Mouse (Mus musculus): ENCODE results near the gene Hjurp. TPM values are rescaled to one million over a fixed set of nuclear protein-coding genes. Genes with fewer than 3 reads are reported as not detected.
A peak's percentile ranks its signal among the peaks of the same experiment; 100 is the strongest.

The Hjurp gene
- total RNA-seq, 1 experiment from 2014 or later: 205 TPM

- ATAC-seq (replicated peaks; ENCODE audit: low read depth, poor library complexity, severe bottlenecking): peak; percentile 10; the same call in 1 of the 2 replicates
Measured at GRCm38 (mm10) chr1:88248658-88249057, 28.8 kb downstream of the Hjurp start.

DNA sequence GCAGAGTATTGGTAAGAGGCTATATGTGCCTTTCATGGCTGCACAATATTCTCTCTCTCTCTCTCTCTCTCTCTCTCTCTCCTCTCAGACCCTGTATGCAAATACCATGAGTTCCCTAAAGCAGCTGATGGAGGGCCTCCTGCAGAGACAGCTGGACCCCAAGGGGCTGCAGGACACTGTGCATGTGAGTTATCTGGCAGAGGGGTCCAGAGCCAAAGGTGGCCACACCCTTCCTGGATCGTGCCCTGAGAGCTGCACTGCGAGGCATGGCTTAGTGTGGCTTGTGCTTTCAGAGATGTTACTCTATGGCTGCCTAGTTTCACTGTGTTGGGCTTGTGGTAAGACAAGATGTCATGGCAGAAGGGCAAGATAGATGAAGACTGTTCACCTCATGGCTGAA is 29.8 kb downstream of the Hjurp start:
- no peak for ATAC-seq (replicated peaks; ENCODE audit: low read depth, poor library complexity, severe bottlenecking)

GRCm38 (mm10) chr1:88246386-88246785 is 31.0 kb downstream of the Hjurp start:
- ATAC-seq (replicated peaks; ENCODE audit: low read depth, poor library complexity, severe bottlenecking): no peak

DNA sequence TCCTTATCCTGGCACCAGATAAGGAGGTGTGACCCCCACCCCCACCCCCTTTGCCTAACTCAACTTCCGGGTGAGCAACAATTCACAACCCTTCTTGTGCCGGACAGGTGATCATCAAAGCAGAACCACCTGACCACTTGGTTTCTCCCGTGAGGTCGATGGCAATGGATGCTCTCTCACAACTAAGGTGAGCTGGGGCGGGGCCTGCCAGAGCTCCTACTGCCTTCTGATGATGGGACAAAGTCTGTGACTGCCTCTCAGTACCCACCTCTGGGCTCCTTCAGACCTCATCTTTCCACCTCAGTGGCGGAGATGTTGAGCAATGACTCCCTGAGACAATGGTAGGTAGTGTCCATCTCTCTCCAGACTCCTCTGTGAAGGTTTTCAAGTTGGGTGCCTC is 31.6 kb downstream of the Hjurp start:
- no peak for ATAC-seq (replicated peaks; ENCODE audit: low read depth, poor library complexity, severe bottlenecking)

DNA sequence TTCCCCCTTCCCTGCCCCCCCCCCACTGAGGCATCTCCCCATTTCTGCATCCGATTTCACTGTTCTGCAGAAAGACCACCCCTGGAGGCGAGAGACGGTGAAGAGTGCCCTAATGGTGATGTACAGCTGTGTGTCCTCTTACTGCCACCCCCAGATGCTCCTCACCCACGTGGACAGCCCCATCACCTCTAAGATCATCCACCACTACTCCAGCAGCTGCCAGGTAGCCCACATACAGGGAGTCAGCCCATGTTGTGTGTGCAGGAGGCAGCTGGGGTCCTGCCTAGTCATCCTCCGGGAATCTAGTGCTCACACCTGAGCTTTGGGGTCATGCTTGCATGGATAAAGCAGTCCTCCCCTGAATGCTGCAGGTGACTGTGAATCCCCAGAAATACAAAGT is 33.6 kb downstream of the Hjurp start:
- ATAC-seq (replicated peaks; ENCODE audit: low read depth, poor library complexity, severe bottlenecking): no peak

GRCm38 (mm10) chr1:88240579-88240978 is 36.9 kb downstream of the Hjurp start:
- no peak for ATAC-seq (replicated peaks; ENCODE audit: low read depth, poor library complexity, severe bottlenecking)

DNA sequence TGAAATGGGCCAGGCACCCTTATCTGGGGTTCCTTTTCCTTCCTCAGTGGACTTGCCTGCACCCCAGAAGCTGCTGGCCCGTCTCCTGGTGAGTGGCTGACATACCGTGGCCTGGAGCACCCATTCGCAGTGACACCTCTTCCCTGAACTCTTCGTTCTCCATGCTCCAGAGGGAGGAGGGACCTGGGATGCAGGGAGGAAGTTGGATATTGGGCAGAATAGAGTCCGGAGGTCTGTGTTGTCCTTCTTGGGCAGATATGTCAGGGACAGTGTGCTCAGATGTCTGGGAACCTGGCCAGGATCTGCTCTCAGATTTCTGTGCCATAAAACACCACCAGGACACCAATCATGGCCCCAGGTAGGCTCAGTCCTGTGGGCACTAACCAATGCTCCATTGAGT is 37.4 kb downstream of the Hjurp start:
- ATAC-seq (replicated peaks; ENCODE audit: low read depth, poor library complexity, severe bottlenecking): no peak

DNA sequence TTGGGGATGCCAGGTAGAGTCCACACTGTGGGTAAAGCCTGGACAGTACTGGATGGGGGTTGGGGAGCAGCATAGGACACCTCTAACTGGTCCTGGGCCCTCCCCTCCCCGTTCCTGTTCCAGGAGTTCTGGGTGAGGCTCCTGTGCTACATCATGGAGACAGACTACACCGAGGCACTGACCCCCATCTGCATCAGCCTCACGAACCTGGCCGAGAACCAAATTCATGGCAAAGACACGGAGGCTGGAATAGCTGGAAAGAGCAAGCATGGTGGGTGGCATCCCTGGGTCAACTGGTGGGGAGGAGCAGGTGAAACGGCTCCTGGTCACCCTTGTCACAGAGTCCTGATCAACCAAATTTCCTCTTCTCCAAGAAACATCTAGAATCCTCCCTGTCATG is 38.7 kb downstream of the Hjurp start:
- ATAC-seq (replicated peaks; ENCODE audit: low read depth, poor library complexity, severe bottlenecking): no peak

GRCm38 (mm10) chr1:88237311-88237710 is 40.1 kb downstream of the Hjurp start:
- no peak for ATAC-seq (replicated peaks; ENCODE audit: low read depth, poor library complexity, severe bottlenecking)

DNA sequence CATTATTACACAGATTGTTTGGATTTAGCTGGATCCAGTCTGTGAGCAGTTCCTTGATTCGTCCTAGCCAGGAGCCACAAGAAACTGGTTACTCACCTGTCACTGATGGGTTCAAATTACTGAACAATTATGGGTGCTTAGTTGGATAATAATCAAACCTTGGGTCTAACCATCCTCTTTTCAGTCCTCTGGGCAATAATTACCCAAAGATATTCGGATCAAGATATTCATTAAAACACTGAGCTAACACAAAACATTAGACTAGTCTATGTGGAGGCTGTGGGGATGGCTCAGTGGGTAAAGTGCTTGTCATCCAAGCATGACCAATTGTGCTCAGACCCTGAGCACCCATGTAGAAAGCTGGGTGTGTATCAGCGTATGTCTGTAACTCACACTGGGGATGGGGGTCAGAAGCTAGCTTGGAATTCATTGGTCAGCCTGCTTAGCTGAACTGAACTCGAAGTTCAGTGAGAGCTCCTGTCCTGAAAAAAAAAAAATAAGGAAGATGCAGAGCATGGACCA is 41.5 kb downstream of the Hjurp start:
- no peak for ATAC-seq (replicated peaks; ENCODE audit: low read depth, poor library complexity, severe bottlenecking)

DNA sequence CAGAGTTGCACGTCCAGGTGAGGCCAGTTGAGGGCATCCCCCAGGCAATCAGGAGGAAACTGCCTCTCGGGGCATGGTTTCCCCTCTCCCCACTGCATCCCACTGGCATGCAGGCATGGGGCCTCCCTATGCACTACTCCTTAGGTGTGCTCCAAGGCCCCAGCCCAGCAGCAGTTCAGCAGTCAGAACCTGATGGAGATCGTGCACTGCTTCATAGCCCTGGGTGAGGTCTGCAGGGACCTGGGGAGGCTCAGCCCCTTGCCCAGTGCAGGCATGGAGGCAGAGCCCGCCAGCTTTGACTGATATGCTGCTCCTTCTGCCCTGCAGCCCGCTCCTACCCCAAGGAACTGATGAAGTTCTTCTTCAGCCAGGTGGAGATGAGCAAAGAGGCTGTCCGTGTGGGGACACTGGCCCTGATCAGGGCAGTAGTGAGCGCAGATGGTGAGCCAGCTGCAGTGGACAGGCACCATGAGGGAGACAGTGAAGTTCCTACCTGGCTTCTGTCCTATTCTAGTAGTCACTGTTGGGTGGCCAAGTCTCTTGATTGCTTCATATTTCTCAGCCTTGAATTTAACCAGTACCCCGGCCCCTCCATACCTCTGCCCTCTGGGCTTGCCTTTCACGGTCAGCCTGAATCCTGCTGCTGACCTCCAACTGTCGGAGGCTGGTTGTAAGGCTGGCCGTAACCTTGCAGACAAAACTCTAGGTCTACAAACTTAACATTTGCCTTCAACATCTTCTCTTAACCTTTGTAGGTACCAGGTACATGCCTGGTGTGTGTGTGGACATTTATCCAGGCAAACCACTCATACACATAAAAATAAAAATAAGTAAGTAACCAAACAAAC is 42.2 kb downstream of the Hjurp start:
- ATAC-seq (replicated peaks; ENCODE audit: low read depth, poor library complexity, severe bottlenecking): no peak

DNA sequence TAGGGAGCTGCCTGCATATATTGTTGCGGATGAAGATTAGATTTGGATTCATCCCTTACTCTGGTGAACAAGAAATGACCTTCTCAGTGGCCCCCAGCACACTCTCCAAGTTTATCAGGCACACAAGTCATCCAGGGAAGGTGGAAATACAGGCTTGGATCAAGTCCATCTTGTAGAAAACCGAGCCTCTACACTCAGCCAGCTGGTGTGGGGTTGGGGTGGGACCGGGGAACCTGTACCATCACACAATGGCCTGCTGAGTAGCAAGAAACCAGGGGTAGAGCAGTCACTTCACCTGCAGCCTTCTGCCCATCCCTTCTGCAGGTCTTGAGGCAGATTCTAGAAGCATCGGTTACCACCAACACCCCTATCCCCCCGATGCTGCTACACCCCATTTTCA is 42.8 kb downstream of the Hjurp start:
- no peak for ATAC-seq (replicated peaks; ENCODE audit: low read depth, poor library complexity, severe bottlenecking)

DNA sequence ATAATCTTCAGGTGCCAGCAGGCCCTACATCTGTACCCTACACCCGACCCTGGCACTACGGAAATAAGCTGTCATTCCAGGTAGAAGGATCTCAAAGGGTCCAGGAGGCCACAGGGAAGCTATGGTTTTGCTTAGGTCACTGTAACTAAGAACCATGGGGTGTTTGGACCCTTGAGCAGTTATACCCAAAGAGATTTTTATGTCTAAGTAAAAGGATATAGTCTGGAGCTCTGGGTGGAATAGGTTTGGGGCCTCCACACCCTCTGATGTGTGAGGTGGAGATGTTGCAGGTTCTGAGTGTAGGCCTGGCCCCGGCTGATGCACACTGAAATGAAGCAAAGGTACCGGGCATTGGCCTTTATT is 43.2 kb downstream of the Hjurp start:
- no peak for ATAC-seq (replicated peaks; ENCODE audit: low read depth, poor library complexity, severe bottlenecking)

- no peak for ATAC-seq (replicated peaks; ENCODE audit: low read depth, poor library complexity, severe bottlenecking)
Measured at GRCm38 (mm10) chr1:88233421-88234247, 43.8 kb downstream of the Hjurp start.

GRCm38 (mm10) chr1:88232664-88233380 is 44.6 kb downstream of the Hjurp start:
- ATAC-seq (replicated peaks; ENCODE audit: low read depth, poor library complexity, severe bottlenecking): no peak

DNA sequence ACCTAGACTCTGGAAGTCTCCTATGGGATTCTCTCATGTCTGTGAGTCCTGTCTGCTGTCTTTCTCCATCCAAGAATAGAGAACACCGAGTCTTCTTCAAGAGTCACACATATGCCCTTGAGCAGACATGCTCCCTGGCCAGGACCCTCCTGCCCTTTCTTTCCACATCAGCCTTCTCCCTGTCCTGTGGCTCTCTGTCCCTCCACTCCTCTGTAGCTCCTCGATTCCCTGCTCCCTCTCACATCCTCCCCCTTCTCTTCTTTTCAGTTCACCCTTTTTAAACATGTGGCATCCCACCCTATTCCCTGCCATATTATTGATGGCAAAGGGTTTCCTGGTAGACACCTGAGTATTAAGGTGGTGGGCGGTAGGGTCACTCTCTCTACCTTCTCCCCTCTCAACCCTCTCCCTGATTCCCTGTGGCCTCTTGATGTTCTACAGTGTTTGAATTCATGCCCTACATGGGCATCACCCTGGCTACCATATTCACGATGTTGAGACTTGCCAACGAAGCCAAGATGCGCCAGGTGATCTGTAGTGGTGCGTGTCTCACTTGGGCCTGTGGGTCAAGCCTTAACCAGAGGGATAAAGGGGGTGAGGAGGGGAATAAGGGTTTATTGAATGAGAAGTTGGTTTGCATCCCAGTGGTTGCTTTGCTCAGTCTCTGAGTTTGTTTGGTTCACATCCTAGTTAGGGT is 45.5 kb downstream of the Hjurp start:
- no peak for ATAC-seq (replicated peaks; ENCODE audit: low read depth, poor library complexity, severe bottlenecking)

- ATAC-seq (replicated peaks; ENCODE audit: low read depth, poor library complexity, severe bottlenecking): no peak
Measured at GRCm38 (mm10) chr1:88230981-88231802, 46.2 kb downstream of the Hjurp start.

DNA sequence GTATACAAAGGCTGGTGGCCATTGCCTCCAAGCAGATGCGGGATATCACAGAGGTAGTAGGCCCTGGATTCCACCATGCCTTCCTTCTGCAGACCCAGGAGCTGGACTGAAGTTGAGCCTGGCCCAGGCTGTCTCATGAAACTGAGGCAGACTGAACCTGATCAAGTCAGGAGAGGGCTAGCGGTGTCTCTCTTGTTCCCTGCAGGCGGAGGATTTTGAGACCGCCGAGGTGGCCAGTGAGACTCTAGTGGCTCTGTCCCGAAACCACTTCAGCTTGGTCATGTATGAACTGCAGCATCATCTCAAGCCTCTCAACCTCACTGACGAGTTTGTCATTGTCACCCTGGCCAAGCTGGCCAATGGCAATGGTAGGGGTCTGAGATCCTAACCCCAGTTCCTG is 47.0 kb downstream of the Hjurp start:
- no peak for ATAC-seq (replicated peaks; ENCODE audit: low read depth, poor library complexity, severe bottlenecking)

GRCm38 (mm10) chr1:88229986-88230385 is 47.4 kb downstream of the Hjurp start:
- no peak for ATAC-seq (replicated peaks; ENCODE audit: low read depth, poor library complexity, severe bottlenecking)

All from common myeloid progenitor, adult 5-6 weeks (primary cell).